Comparison of ENCODE assay signal across 22 mouse cellular contexts in the genomic region with DNA sequence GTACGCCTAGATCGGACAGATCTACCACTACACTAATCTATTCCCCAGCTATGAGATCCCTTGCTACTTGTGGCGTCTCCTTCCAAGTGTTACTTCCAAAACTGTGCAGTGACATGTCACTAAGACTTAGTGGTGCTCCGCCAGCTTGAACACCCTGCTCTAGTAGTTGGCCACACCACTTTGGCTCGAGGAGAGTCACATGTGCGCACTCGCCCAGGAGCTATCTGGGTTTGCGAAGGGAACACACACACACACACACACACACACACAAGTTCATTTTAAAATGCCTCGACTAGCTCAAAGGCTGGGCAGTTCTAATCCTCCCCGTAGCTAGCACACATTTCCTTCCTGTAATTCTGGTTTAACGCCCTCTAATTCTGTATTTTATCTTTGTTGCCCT. TPM values are rescaled to one million over a fixed set of nuclear protein-coding genes. Genes with fewer than 3 reads are reported as not detected.
"Had no signal": no experiment of that assay in that cellular context is flagged by ENCODE, and none has a peak within 500 bp of the region (broad histone marks: within the 10 kb centered on the region; RNA-seq: fewer than 3 reads in every experiment).

No protein-coding gene starts in this region.

- H3K4me1 ChIP-seq: midbrain, embryonic 10.5 days; midbrain, embryonic 12.5 days; neural tube, embryonic 13.5 days; neural tube, embryonic 15.5 days had no signal

- H3K4me3 ChIP-seq: midbrain, embryonic 10.5 days; midbrain, embryonic 12.5 days; myocyte; neural tube, embryonic 13.5 days; neural tube, embryonic 15.5 days had no signal

- H3K4me2 ChIP-seq: lung, embryonic 14.5 days; midbrain, embryonic 12.5 days; neural tube, embryonic 13.5 days; neural tube, embryonic 15.5 days had no signal

- H3K27me3 ChIP-seq: midbrain, embryonic 12.5 days; neural tube, embryonic 13.5 days; neural tube, embryonic 15.5 days had no signal

- H3K36me3 ChIP-seq: midbrain, embryonic 10.5 days; midbrain, embryonic 12.5 days; neural tube, embryonic 13.5 days; neural tube, embryonic 15.5 days had no signal

- H3K27ac ChIP-seq: midbrain, embryonic 10.5 days; midbrain, embryonic 12.5 days; neural tube, embryonic 13.5 days; neural tube, embryonic 15.5 days had no signal

- DNase-seq: lung, adult 18-20 months; lung, embryonic 14.5 days; lung, postnatal 10 days; lung, postnatal 4 days; midbrain, embryonic 14.5 days; retina, postnatal 1 day; right cerebral cortex, adult 18-20 months; right cerebral cortex, postnatal 25 days; right cerebral cortex, postnatal 4 days; spleen, adult 18-20 months; thymus, adult 18-20 months; thymus, postnatal 25 days; thymus, postnatal 4 days had no signal

- H3K9ac ChIP-seq: lung, embryonic 14.5 days; midbrain, embryonic 12.5 days; neural tube, embryonic 13.5 days; neural tube, embryonic 15.5 days had no signal

- H3K9me3 ChIP-seq: midbrain, embryonic 10.5 days; midbrain, embryonic 12.5 days; neural tube, embryonic 13.5 days; neural tube, embryonic 15.5 days had no signal

- ATAC-seq: midbrain, embryonic 16.5 days had no signal

RNA-seq across cellular contexts. Expression of gene Bhmt, which starts 36.2 kb away (rescaled TPM):
- total RNA-seq: megakaryocyte, adult 5-6 weeks; megakaryocyte-erythroid progenitor cell, adult 5-6 weeks had no signal
- polyA plus RNA-seq: lung, embryonic 14.5 days; midbrain, embryonic 16.5 days; myocyte; neural tube, embryonic 11.5 days; neural tube, embryonic 13.5 days had no signal
